Mouse (Mus musculus): ENCODE data around the gene Gm20388. TPM values are rescaled to one million over a fixed set of nuclear protein-coding genes. Genes with fewer than 3 reads are reported as not detected.

The Gm20388 gene
- total RNA-seq, 2 experiments from 2014 or later = 11.4 to 18.1 TPM

- ATAC-seq (replicated peaks; ENCODE audit: low FRiP score, low TSS enrichment, poor library complexity, severe bottlenecking) = no peak
Observed at GRCm38 (mm10) chr8:120379015-120379414, 468.4 kb downstream of the Gm20388 start.

- no peak for ATAC-seq (replicated peaks; ENCODE audit: low FRiP score, low TSS enrichment, poor library complexity, severe bottlenecking)
Observed at GRCm38 (mm10) chr8:120381865-120382264, 471.2 kb downstream of the Gm20388 start.

GRCm38 (mm10) chr8:120382436-120383203, 472.0 kb downstream of the Gm20388 start:
- ATAC-seq (replicated peaks; ENCODE audit: low FRiP score, low TSS enrichment, poor library complexity, severe bottlenecking) = peak; percentile 43; the same call in 1 of the 2 replicates

- 0 out of 2 replicates have a peak, but pooled peaks have one; percentile 8 for ATAC-seq (replicated peaks; ENCODE audit: low FRiP score, low TSS enrichment, poor library complexity, severe bottlenecking)
Observed at GRCm38 (mm10) chr8:120383204-120383560, 472.5 kb downstream of the Gm20388 start.

GRCm38 (mm10) chr8:120383713-120384112, 473.1 kb downstream of the Gm20388 start:
- ATAC-seq (replicated peaks; ENCODE audit: low FRiP score, low TSS enrichment, poor library complexity, severe bottlenecking) = no peak

GRCm38 (mm10) chr8:120384745-120385144, 474.1 kb downstream of the Gm20388 start:
- ATAC-seq (replicated peaks; ENCODE audit: low FRiP score, low TSS enrichment, poor library complexity, severe bottlenecking) = no peak

- no peak for ATAC-seq (replicated peaks; ENCODE audit: low FRiP score, low TSS enrichment, poor library complexity, severe bottlenecking)
Observed at GRCm38 (mm10) chr8:120388246-120388645, 477.6 kb downstream of the Gm20388 start.

- ATAC-seq (replicated peaks; ENCODE audit: low FRiP score, low TSS enrichment, poor library complexity, severe bottlenecking) = no peak
Observed at GRCm38 (mm10) chr8:120390598-120390997, 480.0 kb downstream of the Gm20388 start.

GRCm38 (mm10) chr8:120391856-120392255, 481.2 kb downstream of the Gm20388 start:
- ATAC-seq (replicated peaks; ENCODE audit: low FRiP score, low TSS enrichment, poor library complexity, severe bottlenecking) = no peak

- no peak for ATAC-seq (replicated peaks; ENCODE audit: low FRiP score, low TSS enrichment, poor library complexity, severe bottlenecking)
Observed at GRCm38 (mm10) chr8:120393085-120393484, 482.4 kb downstream of the Gm20388 start.

- no peak for ATAC-seq (replicated peaks; ENCODE audit: low FRiP score, low TSS enrichment, poor library complexity, severe bottlenecking)
Observed at GRCm38 (mm10) chr8:120393871-120394275, 483.2 kb downstream of the Gm20388 start.

GRCm38 (mm10) chr8:120395892-120396291, 485.3 kb downstream of the Gm20388 start:
- no peak for ATAC-seq (replicated peaks; ENCODE audit: low FRiP score, low TSS enrichment, poor library complexity, severe bottlenecking)

- ATAC-seq (replicated peaks; ENCODE audit: low FRiP score, low TSS enrichment, poor library complexity, severe bottlenecking) = peak; percentile 9; the same call in 1 of the 2 replicates
Observed at GRCm38 (mm10) chr8:120396756-120397155, 486.1 kb downstream of the Gm20388 start.

GRCm38 (mm10) chr8:120397444-120398411, 487.1 kb downstream of the Gm20388 start:
- ATAC-seq (replicated peaks; ENCODE audit: low FRiP score, low TSS enrichment, poor library complexity, severe bottlenecking) = no peak

- no peak for ATAC-seq (replicated peaks; ENCODE audit: low FRiP score, low TSS enrichment, poor library complexity, severe bottlenecking)
Observed at GRCm38 (mm10) chr8:120399212-120399934, 488.7 kb downstream of the Gm20388 start.

GRCm38 (mm10) chr8:120401216-120401615, 490.6 kb downstream of the Gm20388 start:
- no peak for ATAC-seq (replicated peaks; ENCODE audit: low FRiP score, low TSS enrichment, poor library complexity, severe bottlenecking)

GRCm38 (mm10) chr8:120401712-120402111, 491.1 kb downstream of the Gm20388 start:
- ATAC-seq (replicated peaks; ENCODE audit: low FRiP score, low TSS enrichment, poor library complexity, severe bottlenecking) = peak; percentile 63

- ATAC-seq (replicated peaks; ENCODE audit: low FRiP score, low TSS enrichment, poor library complexity, severe bottlenecking) = no peak
Observed at GRCm38 (mm10) chr8:120403606-120404269, 493.1 kb downstream of the Gm20388 start.

GRCm38 (mm10) chr8:120404609-120405036, 494.0 kb downstream of the Gm20388 start:
- no peak for ATAC-seq (replicated peaks; ENCODE audit: low FRiP score, low TSS enrichment, poor library complexity, severe bottlenecking)

Measured in megakaryocyte-erythroid progenitor cell, adult 5-6 weeks (primary cell).